Mouse (Mus musculus): Measurements from ENCODE around the gene Gna13. TPM values are rescaled to one million over a fixed set of nuclear protein-coding genes. Genes with fewer than 3 reads are reported as not detected.

The Gna13 gene
- 28.3 and 28.9 TPM in 2 replicates for polyA plus RNA-seq (2015; fragmentation: Nextera tagmentation; extraction: Ambion mirVana)

DNA sequence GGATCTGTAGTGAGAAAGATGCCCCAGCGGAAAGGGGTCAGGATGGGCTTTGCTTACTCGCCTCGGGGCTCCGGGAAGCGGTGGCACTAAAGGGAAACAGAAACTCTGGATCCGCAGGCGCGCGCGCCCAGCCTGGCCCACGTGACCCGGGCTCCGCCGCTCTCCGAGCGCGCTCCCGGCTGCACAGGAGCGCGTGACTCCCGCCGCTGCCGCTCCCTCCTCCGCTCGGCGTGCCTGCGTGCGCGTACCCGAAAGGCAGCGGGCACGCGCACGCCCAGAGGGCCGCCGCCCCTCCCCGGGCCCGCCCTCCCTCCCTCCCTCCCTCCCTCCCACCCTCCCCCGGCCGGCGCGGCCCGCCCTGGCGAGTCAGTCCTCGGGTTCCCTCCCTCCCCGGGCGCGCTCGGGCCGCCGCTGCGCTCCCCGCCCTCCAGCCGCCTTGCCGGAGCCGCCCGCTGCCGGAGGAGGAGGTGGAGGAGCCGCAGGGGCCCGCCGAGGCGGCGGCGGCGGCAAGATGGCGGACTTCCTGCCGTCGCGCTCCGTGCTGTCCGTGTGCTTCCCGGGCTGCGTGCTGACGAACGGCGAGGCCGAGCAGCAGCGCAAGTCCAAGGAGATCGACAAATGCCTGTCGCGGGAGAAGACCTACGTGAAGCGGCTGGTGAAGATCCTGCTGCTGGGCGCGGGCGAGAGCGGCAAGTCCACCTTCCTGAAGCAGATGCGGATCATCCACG is at the start of gene Gna13:
Gna13 (plus strand) TSS at position 369 of the 728 bp plus-strand sequence.
- Histone ChIP-seq H3K27me3 (ENCODE audit: control insufficient read depth, insufficient read depth, low read depth, low read length) (no peaks in the 10 kb centered on the region), H3K4me1 (replicated peaks; ENCODE audit: control insufficient read depth, insufficient read depth, low read length) (peaks cover 64% of the 10 kb centered on the region), H3K27ac (ENCODE audit: low read length) (peak within 1 kb of the TSS; percentile 98), H3K9me3 (ENCODE audit: control insufficient read depth, low read length) (no peaks in the 10 kb centered on the region), H3K4me3 (ENCODE audit: low read length) (peak within 1 kb of the TSS; percentile 88), H3K36me3 (ENCODE audit: control insufficient read depth, insufficient read depth, low read length) (peaks cover 13% of the 10 kb centered on the region), H3K9ac (ENCODE audit: low read length) (peak within 1 kb of the TSS; percentile 94), H3K4me2 (ENCODE audit: low read depth, low read length) (peak within 1 kb of the TSS; percentile 89)
- peak; percentile 85 for ATAC-seq (ENCODE audit: low read depth)
- WGBS: under 1% methylated on average over 48 of the region's 89 CpGs

DNA sequence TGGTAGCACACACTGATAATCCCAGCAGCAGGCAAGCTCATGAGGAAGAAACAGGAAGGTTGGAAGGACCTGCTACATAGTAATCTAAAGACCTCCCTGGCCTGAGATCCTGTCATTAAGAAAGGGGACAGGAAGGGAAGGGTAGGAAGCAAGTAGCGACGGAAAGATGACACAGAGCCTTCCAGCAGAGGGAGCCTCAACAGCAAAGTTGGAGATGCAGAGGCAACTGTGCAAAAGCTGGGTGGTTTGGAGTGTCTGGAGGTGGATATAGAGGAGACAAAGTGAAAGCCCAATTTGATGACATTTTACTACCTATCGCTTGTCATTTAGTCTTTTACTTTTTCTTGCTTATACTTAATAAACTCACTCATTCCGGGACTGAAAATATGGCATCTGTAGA is 45.7 kb upstream of the Gna13 start:
- no peaks in the 10 kb centered on the region for H3K9me3 ChIP-seq (ENCODE audit: control insufficient read depth, low read length)
- H3K4me3 ChIP-seq (ENCODE audit: low read length): no peak overlapping the region
- H3K4me1 ChIP-seq (replicated peaks; ENCODE audit: control insufficient read depth, insufficient read depth, low read length): no peaks in the 10 kb centered on the region
- H3K4me2 ChIP-seq (ENCODE audit: low read depth, low read length): no peak overlapping the region
- no peaks in the 10 kb centered on the region for H3K36me3 ChIP-seq (ENCODE audit: control insufficient read depth, insufficient read depth, low read length)
- no peak overlapping the region for H3K9ac ChIP-seq (ENCODE audit: low read length)
- no peak for ATAC-seq (ENCODE audit: low read depth)
- 31% methylated on average over 4 of the region's 4 CpGs for WGBS
- H3K27me3 ChIP-seq (ENCODE audit: control insufficient read depth, insufficient read depth, low read depth, low read length): 0 out of 2 replicates have a peak, but pooled peaks cover 4% of the 10 kb centered on the region
- H3K27ac ChIP-seq (ENCODE audit: low read length): no peak overlapping the region

DNA sequence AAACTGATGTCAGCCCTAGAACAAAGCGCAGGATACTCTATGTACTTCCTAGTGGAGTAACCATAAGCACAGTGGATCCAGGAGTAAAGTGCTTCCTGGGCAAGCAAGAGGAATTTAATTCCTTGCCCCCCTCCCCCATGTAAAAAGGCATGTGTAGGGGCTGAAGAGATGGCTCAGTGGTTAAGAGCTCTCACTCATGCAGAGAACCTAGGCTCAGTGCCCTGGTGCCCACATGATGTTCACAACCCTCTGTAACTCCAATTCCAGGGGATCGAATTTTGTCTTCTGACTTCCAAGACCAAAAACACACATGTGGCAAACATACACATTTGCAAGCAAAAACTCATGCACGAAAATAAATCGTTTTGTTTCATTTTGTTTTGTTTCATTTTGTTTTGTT is 43.2 kb upstream of the Gna13 start:
- no peaks in the 10 kb centered on the region for H3K4me1 ChIP-seq (replicated peaks; ENCODE audit: control insufficient read depth, insufficient read depth, low read length)
- no peak overlapping the region for H3K9ac ChIP-seq (ENCODE audit: low read length)
- 89% methylated on average over 4 of the region's 4 CpGs for WGBS
- H3K4me3 ChIP-seq (ENCODE audit: low read length): no peak overlapping the region
- no peak overlapping the region for H3K27ac ChIP-seq (ENCODE audit: low read length)
- H3K27me3 ChIP-seq (ENCODE audit: control insufficient read depth, insufficient read depth, low read depth, low read length): no peaks in the 10 kb centered on the region
- H3K36me3 ChIP-seq (ENCODE audit: control insufficient read depth, insufficient read depth, low read length): no peaks in the 10 kb centered on the region
- H3K4me2 ChIP-seq (ENCODE audit: low read depth, low read length): no peak overlapping the region
- no peak for ATAC-seq (ENCODE audit: low read depth)
- no peaks in the 10 kb centered on the region for H3K9me3 ChIP-seq (ENCODE audit: control insufficient read depth, low read length)

DNA sequence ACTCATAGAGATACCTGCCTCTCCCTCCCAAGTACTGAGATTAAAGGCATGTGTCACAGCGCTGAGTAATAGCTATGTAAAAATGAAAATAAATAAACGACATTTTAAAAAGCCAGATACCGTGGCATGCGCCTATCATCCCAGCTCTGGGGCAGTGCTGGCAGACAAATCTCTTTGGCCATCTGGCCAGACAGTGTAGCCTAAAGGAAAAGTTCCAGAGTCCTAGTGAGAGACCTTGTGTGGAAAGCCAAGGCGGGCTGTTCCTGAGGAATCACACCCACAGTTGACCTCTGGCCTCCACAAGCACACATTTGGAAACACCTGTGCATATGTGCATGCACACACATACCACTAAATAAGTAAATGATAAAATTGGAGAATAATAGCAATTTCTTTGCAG is 42.7 kb upstream of the Gna13 start:
- Histone ChIP-seq H3K36me3 (ENCODE audit: control insufficient read depth, insufficient read depth, low read length) (no peaks in the 10 kb centered on the region), H3K9me3 (ENCODE audit: control insufficient read depth, low read length) (no peaks in the 10 kb centered on the region), H3K9ac (ENCODE audit: low read length) (no peak overlapping the region), H3K4me3 (ENCODE audit: low read length) (no peak overlapping the region), H3K4me2 (ENCODE audit: low read depth, low read length) (no peak overlapping the region), H3K27ac (ENCODE audit: low read length) (no peak overlapping the region), H3K4me1 (replicated peaks; ENCODE audit: control insufficient read depth, insufficient read depth, low read length) (no peaks in the 10 kb centered on the region), H3K27me3 (ENCODE audit: control insufficient read depth, insufficient read depth, low read depth, low read length) (no peaks in the 10 kb centered on the region)
- ATAC-seq (ENCODE audit: low read depth): no peak
- WGBS: 69% methylated on average over 5 of the region's 5 CpGs

DNA sequence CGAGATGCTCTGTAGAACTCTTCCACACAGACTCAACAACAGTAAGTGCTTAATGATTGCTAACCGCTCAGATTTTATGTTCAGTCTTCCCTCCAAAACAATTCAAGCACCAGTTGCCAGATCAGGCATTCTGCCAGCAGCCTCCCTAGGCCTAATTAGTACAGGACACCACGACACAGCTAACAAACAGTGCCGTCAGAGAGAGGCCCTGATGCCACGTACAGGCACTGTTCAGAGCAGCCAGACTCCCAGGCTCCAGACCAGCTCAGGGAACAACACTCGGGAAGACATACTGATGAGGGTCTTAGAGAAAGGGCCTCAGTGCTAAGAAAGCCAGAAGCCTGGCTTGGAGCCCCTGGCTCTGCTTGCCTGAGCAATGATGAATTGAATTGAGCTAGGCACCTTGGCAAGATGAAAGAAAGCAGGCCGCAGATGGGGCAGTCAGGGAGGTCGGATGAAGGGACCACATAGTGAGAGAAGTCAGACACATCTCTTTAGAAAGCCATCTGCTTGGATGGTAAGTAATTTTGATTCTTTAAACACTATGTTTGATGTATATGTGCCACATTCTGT is 42.2 kb upstream of the Gna13 start:
- no peak overlapping the region for H3K4me3 ChIP-seq (ENCODE audit: low read length)
- H3K9me3 ChIP-seq (ENCODE audit: control insufficient read depth, low read length): no peaks in the 10 kb centered on the region
- H3K36me3 ChIP-seq (ENCODE audit: control insufficient read depth, insufficient read depth, low read length): no peaks in the 10 kb centered on the region
- WGBS: 48% methylated on average over 8 of the region's 8 CpGs
- H3K9ac ChIP-seq (ENCODE audit: low read length): no peak overlapping the region
- H3K27ac ChIP-seq (ENCODE audit: low read length): no peak overlapping the region
- no peak for ATAC-seq (ENCODE audit: low read depth)
- H3K4me1 ChIP-seq (replicated peaks; ENCODE audit: control insufficient read depth, insufficient read depth, low read length): no peaks in the 10 kb centered on the region
- no peaks in the 10 kb centered on the region for H3K27me3 ChIP-seq (ENCODE audit: control insufficient read depth, insufficient read depth, low read depth, low read length)
- no peak overlapping the region for H3K4me2 ChIP-seq (ENCODE audit: low read depth, low read length)

DNA sequence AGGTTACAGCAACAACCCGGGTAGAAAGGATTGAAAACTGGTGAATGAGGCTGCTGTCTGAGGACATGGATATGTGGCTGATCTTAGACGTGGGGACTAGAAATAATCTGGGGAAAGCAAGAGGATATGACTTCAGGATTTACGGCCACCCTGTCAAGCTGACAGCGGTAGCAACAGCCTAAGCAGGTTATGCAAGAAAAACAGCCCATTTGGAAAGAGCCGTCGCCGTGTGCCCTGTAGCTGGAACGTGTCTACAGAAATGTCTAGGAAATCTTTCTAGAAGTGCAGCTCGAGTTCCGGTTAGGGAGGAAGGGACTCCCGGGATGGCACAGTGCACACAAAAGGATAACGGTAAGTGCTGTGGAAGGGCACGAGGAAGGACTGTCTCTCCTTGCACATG is 36.4 kb upstream of the Gna13 start:
- H3K4me1 ChIP-seq (replicated peaks; ENCODE audit: control insufficient read depth, insufficient read depth, low read length): no peaks in the 10 kb centered on the region; the same call in 1 of the 2 replicates
- no peaks in the 10 kb centered on the region for H3K36me3 ChIP-seq (ENCODE audit: control insufficient read depth, insufficient read depth, low read length)
- no peaks in the 10 kb centered on the region for H3K27me3 ChIP-seq (ENCODE audit: control insufficient read depth, insufficient read depth, low read depth, low read length)
- H3K4me2 ChIP-seq (ENCODE audit: low read depth, low read length): no peak overlapping the region
- no peaks in the 10 kb centered on the region for H3K9me3 ChIP-seq (ENCODE audit: control insufficient read depth, low read length)
- no peak for ATAC-seq (ENCODE audit: low read depth)
- no peak overlapping the region for H3K27ac ChIP-seq (ENCODE audit: low read length)
- no peak overlapping the region for H3K4me3 ChIP-seq (ENCODE audit: low read length)
- no peak overlapping the region for H3K9ac ChIP-seq (ENCODE audit: low read length)
- 55% methylated on average over 13 of the region's 13 CpGs for WGBS

DNA sequence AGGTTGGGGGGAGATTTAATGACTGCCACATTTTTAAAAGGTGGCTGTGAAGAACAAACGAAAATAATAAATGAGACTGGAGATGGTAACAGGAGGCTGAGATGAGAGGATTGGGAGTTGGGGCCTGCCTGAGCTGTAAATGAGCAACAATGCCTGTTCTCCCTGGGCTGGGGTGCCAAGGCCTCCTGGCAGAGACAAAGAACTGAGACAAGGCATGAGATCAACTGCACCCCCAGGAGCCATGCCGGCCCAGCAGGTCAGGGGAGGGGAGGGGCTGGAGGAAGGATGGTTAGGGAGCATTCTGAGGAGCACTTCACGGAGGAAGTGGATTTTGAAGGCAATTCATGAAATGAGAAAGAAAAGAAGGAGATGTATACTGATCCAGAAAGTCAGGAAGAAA is 35.2 kb upstream of the Gna13 start:
- H3K9ac ChIP-seq (ENCODE audit: low read length): no peak overlapping the region
- no peak overlapping the region for H3K4me3 ChIP-seq (ENCODE audit: low read length)
- H3K4me2 ChIP-seq (ENCODE audit: low read depth, low read length): no peak overlapping the region
- H3K27ac ChIP-seq (ENCODE audit: low read length): no peak overlapping the region
- no peaks in the 10 kb centered on the region for H3K9me3 ChIP-seq (ENCODE audit: control insufficient read depth, low read length)
- no peaks in the 10 kb centered on the region for H3K36me3 ChIP-seq (ENCODE audit: control insufficient read depth, insufficient read depth, low read length)
- H3K4me1 ChIP-seq (replicated peaks; ENCODE audit: control insufficient read depth, insufficient read depth, low read length): peaks cover 4% of the 10 kb centered on the region
- no peak for ATAC-seq (ENCODE audit: low read depth)
- WGBS: 33% methylated on average over 3 of the region's 3 CpGs
- no peaks in the 10 kb centered on the region for H3K27me3 ChIP-seq (ENCODE audit: control insufficient read depth, insufficient read depth, low read depth, low read length)

DNA sequence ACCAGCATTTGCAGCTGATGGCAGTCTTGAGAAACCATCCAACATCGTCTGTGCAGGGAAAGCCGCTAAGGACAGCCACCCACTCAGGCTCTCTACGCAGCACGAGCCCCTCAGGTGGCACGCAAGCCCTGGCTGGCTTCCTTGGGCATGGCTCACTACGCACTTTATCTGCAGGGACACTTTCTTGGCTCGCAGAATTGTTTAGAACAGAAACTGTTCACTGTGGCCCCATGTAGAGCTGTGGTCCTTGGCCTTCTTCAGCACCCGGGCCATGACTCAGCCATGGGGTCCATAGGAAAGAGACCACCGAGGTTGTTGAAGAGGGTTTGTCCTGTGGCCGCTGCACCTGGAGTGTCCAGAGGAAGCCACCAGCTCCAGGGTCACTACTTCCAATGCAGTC is 34.7 kb upstream of the Gna13 start:
- Histone ChIP-seq H3K9me3 (ENCODE audit: control insufficient read depth, low read length) (no peaks in the 10 kb centered on the region), H3K4me1 (replicated peaks; ENCODE audit: control insufficient read depth, insufficient read depth, low read length) (peaks cover 4% of the 10 kb centered on the region), H3K4me2 (ENCODE audit: low read depth, low read length) (no peak overlapping the region), H3K36me3 (ENCODE audit: control insufficient read depth, insufficient read depth, low read length) (no peaks in the 10 kb centered on the region), H3K4me3 (ENCODE audit: low read length) (no peak overlapping the region), H3K27ac (ENCODE audit: low read length) (no peak overlapping the region), H3K27me3 (ENCODE audit: control insufficient read depth, insufficient read depth, low read depth, low read length) (no peaks in the 10 kb centered on the region), H3K9ac (ENCODE audit: low read length) (no peak overlapping the region)
- 73% methylated on average over 10 of the region's 10 CpGs for WGBS
- ATAC-seq (ENCODE audit: low read depth): no peak

DNA sequence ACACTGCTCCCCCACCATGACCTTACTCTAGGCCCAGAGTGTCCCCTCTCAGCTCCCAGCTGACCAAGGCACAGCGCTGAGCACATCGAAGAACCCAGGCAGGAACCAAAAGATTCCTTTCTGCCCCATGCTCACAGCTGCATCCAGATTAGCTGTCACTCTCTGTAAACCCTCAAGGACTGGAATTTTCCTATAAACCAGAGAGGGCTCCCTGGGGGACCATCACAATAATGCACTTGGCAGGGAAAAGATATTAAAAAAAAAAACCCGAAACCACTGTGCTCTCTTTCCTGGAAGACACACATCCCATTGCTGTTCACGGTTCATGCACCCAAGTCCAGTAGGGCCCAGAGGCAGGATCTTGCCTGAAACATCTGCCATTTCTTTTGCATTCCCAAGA is 33.3 kb upstream of the Gna13 start:
- no peak overlapping the region for H3K4me2 ChIP-seq (ENCODE audit: low read depth, low read length)
- WGBS: 60% methylated on average over 4 of the region's 4 CpGs
- H3K4me1 ChIP-seq (replicated peaks; ENCODE audit: control insufficient read depth, insufficient read depth, low read length): peaks cover 4% of the 10 kb centered on the region
- H3K9ac ChIP-seq (ENCODE audit: low read length): no peak overlapping the region
- H3K9me3 ChIP-seq (ENCODE audit: control insufficient read depth, low read length): no peaks in the 10 kb centered on the region
- no peaks in the 10 kb centered on the region for H3K27me3 ChIP-seq (ENCODE audit: control insufficient read depth, insufficient read depth, low read depth, low read length)
- no peak overlapping the region for H3K4me3 ChIP-seq (ENCODE audit: low read length)
- no peak for ATAC-seq (ENCODE audit: low read depth)
- no peak overlapping the region for H3K27ac ChIP-seq (ENCODE audit: low read length)
- no peaks in the 10 kb centered on the region for H3K36me3 ChIP-seq (ENCODE audit: control insufficient read depth, insufficient read depth, low read length)
